Mouse (Mus musculus): ENCODE data around the gene Enox1.
"Not testable (repeated sequence)": the region's sequence is repeated elsewhere in the genome, so short reads cannot be mapped to it uniquely, and the experiment has no call there.

Gene Enox1

DNA sequence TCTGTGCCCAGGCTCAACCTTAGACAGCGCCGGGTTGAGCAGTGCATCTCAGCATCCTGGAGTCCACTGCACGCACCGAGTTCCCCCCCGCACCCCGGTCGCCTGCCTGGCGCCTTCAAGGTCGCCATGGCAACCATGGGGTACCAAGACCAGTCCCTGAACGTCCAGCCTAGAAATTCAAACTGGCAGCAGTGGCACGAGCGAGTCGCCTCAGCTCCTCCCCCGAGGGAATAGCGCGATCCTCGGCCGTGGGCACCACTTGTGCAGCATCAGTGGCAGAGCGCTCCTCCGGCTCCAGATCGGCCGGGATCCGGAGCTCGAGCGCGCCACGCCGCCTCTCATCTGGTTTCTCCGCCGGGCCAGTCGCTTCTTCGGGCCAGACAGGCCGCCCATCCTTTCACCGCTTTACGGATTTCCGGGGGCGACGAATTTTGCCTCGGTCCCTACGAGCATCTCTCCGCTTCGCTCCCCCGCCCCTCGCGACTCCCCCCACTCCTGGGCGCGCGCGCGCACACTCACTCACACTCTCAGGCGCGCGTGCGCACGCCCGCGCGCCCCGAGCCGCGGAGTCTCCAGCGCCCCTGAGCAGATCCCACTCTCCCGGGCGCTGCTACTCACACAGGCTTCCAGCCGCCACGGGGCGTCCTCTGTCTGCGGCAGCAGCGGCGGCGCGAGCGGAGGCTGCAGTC is at the start of gene Enox1:
TSS of gene Enox1 (plus strand) at position 542 of the 689 bp plus-strand sequence.
- peak; percentile 90 for DNase-seq (ENCODE audit: low read depth)

DNA sequence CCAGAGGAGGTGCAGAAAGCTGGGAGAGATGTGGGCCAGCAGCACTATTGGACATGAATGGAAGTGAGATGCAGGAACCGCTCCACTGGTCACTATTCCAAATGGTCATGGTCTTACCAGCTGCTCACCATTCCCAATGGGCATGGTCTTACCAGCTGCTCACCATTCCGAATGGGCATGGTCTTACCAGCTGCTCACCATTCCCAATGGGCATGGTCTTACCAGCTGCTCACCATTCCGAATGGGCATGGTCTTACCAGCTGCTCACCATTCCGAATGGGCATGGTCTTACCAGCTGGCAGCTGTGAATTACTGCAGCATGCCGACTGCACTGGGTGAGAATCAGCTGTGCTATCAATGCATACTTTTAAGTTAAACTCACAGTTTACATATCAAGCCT is 45.9 kb upstream of the Enox1 start:
- DNase-seq (ENCODE audit: low read depth): not testable (repeated sequence)

GRCm38 (mm10) chr14:77130612-77131011 is 26.0 kb upstream of the Enox1 start:
- no peak for DNase-seq (ENCODE audit: low read depth)

DNA sequence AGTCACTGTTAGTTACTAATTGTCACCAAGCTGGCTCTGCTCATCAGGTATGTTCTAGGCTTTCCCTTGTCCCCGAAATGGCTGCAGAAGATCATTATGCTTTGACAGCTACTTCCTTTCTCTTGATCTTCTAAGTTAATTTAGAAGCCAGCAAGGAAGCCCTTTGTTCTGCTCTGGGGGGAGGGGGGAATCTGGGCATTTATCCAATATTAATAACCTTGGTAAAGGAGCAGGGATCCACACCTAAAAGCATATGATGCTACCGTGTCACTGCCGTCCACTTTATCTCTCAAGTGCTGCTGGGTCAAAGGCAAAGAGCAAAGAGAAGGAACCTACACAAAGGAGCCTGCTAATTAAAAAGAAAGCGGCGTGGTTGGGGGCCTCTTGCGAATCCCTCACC is 19.6 kb upstream of the Enox1 start:
- DNase-seq (ENCODE audit: low read depth): no peak

GRCm38 (mm10) chr14:77141324-77142282 is 15.0 kb upstream of the Enox1 start:
- DNase-seq (ENCODE audit: low read depth): peak; percentile 95

DNA sequence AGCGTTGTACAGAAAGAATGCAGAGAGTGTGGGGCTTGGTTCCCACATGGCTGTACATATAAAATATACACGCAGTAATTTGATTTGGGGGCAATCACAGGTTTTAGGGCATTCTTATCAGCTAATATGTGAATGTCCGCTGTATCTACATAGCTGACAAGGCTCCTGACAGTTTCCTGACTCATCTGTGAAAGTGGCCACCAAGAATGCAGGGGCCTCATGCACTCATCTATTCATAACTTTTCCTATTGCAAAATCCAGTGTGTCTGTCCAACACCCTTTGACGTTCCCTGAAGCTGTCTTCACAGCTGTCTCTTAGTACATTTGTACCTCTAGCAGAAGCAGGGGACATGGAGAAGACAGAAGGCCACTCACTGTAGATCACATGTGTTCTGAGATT is 11.5 kb upstream of the Enox1 start:
- DNase-seq (ENCODE audit: low read depth): peak; percentile 42

DNA sequence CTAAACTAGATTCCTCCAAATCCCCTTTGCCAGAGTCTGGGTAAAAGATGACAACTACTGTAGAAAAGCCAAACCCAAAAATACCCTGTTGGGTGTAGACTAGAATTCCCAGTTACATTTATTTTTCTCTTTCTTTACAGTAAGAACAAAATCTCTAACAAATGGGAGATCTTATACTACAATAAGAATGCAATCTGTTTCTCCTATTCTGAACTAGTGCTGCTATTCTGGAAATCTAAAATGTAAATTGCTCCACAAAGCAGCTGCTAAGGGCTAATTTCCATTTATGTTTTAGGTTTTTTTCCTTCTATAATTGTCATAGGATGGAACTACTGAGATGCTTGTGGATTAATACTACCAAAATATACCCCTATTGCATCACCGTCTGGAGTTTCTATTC is 8.9 kb upstream of the Enox1 start:
- DNase-seq (ENCODE audit: low read depth): no peak

DNA sequence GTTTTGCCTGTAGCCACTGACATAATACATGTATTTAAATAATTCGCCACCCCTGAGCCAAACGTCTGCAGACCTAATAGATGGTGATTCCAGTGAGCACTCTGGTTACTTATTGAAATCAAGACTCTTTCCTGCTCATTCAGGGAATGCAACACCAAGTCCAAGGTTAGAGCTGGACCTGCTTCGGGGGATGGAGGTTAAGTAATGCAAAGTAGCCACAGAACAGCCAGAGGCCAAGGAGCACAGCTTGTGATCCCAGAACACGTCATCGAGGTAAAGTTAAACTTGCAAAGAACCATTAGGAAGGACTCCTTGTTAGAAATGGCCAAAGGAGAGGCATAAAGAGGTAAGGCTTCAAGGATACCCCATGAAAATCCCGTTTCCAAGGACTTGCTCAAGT is 6.0 kb upstream of the Enox1 start:
- DNase-seq (ENCODE audit: low read depth): no peak

DNA sequence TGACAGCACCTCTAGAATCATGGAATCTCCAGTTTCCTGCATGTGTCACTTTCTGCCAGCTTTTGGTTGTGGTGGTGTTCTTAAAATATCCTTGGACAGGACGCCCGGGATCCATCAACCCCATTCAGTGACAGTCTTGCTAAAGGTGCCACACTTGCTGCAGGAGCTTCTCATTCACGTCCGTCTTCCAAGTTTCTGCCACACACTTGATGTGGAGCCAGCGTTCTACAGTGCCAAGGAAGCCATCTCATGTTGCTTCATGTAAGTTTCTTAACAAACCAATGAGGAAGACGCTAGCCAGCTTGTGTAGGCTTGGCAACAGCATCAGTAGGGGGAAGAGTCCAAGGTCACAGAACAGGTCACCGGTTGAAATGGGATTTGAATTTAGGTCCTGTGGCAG is 5.1 kb upstream of the Enox1 start:
- DNase-seq (ENCODE audit: low read depth): peak; percentile 24

DNA sequence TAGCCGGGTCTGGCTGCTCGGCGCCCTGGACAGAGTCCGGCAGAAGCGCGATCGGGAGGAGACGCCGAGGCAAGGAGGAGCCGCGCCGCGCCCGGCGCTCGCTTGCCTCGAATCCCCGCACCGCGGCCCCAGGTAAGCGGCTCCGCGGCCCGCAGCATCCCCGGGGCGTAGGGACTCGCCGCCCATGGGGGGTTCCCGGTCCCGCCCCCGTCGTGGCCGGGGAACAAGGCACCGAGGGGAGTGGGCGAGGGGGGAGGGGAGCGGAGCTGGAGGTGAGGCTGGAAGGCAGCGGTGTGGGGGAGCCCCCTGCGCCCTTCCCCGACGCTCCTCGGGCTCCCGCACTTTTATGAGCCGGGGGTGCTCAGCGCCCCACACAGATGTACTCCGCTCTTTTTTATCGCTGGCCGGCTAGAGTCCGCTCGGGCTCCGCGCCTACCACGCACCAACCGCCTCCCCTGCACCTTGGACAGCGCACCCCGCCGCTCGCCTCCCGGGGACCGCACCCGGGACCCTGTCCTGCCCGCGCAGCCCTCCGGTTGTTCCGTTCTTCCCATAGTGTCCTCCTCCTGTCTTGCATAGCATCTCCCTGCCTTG is 445 bp downstream of the Enox1 start:
- DNase-seq (ENCODE audit: low read depth): peak; percentile 50

DNA sequence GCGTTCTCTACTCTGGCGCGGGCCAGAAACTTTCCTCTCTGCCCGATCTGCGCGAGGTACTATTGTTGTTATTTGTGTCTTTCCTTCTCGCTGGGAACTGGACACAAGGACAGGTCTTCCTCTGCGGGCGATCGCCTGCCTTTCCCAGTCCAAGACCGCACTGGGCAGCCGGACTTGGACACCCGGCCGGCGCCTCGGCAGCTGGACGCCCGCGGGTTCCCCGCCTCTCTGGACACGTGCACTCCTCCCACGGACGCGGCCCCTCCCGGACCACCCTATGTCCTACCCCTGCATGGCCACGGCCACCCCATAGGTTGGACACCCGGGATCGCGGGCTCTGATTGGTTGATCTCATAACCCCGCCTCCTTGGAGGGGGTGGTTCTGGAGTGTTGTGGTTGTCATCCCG is 945 bp downstream of the Enox1 start:
- peak; percentile 53 for DNase-seq (ENCODE audit: low read depth)

- DNase-seq (ENCODE audit: low read depth): no peak
Observed at GRCm38 (mm10) chr14:77159397-77159796, 2.8 kb downstream of the Enox1 start.

DNA sequence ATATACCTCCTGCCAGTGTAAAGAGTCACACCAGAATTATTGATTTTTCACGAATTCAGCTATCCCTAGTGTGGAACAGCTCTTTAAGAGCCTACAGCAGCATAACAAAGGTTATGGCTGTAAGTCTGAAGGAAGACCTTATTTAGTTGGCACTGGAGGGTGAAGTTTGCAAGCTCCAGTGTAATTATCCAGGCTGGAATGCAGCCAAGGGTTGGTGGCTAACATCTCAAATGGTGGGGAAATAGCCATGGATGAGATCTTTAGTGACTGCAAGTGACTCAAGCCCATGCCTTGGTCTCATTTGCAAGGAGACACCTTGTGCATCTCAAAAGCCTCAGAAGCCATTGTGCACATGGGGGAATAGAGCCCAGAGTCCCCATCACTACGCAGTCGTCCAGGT is 5.9 kb downstream of the Enox1 start:
- DNase-seq (ENCODE audit: low read depth): peak; percentile 14

DNA sequence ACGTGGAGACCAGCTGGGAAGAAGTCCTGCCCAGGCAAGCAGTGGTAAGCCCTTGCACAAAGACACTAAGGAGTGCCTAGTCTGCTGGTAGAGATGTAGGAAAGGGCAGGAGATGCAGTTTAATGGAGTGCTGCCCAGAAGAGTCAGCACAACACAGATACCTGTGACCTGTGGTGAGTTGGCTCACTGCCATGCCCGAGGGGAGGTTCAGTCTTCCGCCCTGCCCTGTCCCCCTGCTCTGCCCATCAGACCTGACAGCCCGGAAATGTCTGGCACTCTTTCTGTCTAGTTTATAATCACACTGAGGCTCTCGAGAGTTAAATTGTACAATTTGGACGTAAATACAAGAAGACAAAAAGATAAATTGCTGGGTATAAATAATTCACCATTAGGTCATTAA is 7.8 kb downstream of the Enox1 start:
- DNase-seq (ENCODE audit: low read depth): no peak

DNA sequence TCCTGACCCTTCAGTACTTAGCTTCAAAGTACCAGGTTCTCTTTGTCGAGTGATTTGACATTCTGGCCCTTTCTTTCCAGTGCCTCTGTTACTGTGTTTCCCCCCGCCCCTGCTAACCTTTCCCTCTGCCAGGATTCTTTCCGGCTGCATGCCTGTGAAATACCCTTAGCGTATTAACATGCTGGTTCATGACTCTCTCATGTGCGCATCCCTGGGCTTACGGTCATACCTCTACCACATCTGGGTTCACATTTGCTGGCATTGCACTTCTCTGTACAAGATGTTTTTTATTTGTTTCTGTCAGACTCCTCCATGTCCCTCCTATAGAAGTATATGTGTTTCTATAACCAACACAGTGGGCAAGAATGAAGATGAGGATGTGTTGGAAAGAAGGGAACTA is 11.6 kb downstream of the Enox1 start:
- DNase-seq (ENCODE audit: low read depth): no peak

- no peak for DNase-seq (ENCODE audit: low read depth)
Observed at GRCm38 (mm10) chr14:77174491-77174890, 17.9 kb downstream of the Enox1 start.

GRCm38 (mm10) chr14:77174931-77175330 is 18.4 kb downstream of the Enox1 start:
- DNase-seq (ENCODE audit: low read depth): no peak

DNA sequence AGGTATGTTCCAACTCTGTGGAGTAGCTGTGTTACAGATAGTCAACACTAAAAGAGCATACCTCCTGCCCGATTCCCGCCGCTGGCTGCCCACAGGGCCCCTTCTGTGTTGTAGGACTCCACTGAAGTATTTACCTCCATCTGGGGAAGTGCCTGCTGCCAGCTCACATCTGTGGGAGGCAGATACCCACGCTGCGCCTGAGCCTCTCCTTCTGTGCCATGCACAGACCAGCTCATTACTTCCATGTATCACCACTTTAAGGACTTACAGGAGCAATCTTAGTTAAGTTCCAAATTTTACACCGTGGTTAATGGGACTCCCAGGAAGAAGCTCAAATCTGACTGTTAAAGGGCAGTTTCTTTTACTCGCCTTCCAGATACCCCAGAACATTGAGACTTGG is 23.7 kb downstream of the Enox1 start:
- no peak for DNase-seq (ENCODE audit: low read depth)

- DNase-seq (ENCODE audit: low read depth): peak; percentile 49
Observed at GRCm38 (mm10) chr14:77180753-77181374, 24.3 kb downstream of the Enox1 start.

- DNase-seq (ENCODE audit: low read depth): no peak
Observed at GRCm38 (mm10) chr14:77183491-77183890, 26.9 kb downstream of the Enox1 start.

DNA sequence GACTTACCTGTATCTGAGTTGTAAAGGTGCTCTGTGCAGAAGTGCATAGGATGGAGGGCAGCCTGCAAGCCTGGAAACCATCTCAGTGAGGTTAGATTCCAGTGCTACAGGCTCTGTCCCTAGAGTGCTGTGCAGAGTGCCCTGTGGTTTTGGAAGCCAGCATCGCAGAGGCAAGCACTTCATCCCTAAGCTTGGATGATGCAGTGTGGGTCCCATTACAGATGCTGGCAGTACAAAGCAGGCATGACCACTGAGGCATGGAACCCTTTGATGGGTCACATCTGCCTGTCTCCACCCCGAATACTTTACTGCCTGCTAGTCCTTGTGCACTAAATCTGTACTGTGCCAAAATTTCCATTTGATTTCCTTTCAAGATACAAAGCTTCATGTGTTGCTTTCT is 33.6 kb downstream of the Enox1 start:
- no peak for DNase-seq (ENCODE audit: low read depth)

DNA sequence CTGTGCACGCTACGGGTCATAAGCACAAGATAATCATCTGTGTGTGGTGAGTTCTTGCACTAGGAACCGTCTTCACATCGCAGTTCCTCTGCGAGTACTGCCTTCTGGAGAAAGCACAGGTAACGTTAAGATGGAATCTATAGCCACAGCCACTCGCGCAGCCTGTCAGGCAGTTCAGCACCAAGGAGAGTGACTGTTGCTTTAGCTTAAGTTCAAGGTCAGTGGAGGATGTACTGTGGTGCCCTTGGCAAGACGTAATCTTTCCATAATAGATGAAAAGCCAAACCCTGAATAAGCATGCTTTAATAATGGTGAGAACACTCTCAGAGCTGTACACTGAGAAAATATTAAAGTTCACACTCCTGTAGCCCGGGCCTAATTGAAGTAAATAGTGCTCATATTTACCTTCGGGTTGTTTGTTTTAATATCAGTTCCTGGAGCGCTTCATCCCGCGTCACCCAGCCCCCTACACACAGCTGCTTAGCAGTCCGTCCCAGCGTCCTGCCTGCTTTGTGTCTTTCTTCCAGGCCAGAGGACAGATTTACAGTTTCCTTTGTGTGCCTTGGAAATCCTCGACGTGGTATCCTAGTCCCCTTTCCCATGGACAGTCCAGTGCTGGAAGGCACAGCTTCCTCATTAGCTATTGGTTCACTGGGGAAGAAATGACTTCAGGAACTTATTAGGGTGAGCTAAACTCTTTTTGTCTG is 38.9 kb downstream of the Enox1 start:
- peak; percentile 60 for DNase-seq (ENCODE audit: low read depth)

Data from NIH3T3 (cell line).